Mouse (Mus musculus) megakaryocyte progenitor cell, adult 5-6 weeks (primary cell): ENCODE measurements around the gene Sox9. TPM values are rescaled to one million over a fixed set of nuclear protein-coding genes. Genes with fewer than 3 reads are reported as not detected.

Experiments used
- ATAC-seq: replicated peaks from 2 replicates; pipeline ENCODE4 v1.8.0; 2016; ENCODE audit warnings: mild to moderate bottlenecking, moderate TSS enrichment, inconsistent platforms; ENCODE audit not compliant: poor library complexity
- total RNA-seq, 2 experiments: library from RNA; stranded (forward) in 1 of 2; stranded (reverse) in 1 of 2; fragments of 157-497, 149-512 nt in 1 of 2; fragments of 200-1000 nt in 1 of 2; gene quantifications; 2 replicates each; pipeline versions ENCODE4 v1.2.3 to v1.2.4; 2015 to 2017

Sox9 gene
- total RNA-seq, 2 experiments from 2014 or later, result not detected

DNA sequence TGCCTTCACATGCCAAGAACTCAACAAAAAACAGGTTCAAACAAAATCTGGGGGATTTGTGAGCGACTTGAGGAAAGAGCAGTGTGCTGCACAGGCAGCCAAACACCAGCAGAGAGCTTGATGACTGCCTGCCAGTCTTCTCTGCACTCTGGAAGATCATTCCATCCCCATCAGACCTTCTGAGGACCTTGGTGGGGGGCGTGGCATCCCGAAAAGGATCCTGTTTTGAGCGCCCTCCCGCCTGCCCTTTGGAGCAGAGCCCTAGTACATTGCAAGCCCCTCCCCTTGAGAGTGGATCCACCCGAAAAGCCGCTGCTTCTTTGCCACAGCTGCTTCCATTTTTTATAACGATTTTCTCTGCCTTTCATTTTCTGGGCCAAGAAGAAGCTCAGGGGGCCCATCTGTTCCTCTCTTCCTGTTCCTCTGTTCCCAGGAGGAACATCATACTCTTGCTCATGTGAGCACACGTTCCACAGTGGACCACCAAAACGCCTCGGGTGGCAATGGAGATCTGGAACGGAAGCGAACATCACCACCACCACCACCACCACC is 16.9 kb downstream of the Sox9 start:
- no peak for ATAC-seq

DNA sequence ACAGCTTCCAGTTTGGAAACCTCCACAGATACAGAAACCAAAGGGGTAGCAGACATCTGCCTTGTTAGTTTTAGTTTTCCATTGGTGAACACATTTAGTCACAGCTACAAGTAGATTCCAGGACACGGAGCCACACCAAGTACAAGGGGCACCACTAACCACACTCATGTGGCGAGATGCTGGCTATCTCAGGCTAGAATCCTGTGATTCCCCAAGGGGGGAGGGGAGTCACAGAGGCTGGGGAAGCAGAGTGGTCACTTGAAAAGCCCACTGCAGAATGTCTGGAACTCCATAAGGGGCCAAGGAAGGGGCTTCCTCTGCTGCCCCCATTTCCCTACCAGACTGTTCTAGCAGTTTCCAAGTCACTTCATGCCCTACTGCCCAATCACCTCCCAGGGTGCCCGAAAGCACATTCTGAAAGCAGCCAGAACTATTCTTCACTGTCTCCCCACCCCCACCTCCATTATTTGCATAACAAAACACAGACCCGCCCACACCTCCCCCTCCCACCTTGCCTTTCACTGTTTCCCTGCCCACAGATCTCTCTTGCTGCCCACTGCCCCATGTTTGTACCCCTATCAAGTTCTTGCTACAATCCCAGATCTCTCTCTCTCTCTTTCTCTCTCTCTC is 19.3 kb downstream of the Sox9 start:
- ATAC-seq, result no peak

DNA sequence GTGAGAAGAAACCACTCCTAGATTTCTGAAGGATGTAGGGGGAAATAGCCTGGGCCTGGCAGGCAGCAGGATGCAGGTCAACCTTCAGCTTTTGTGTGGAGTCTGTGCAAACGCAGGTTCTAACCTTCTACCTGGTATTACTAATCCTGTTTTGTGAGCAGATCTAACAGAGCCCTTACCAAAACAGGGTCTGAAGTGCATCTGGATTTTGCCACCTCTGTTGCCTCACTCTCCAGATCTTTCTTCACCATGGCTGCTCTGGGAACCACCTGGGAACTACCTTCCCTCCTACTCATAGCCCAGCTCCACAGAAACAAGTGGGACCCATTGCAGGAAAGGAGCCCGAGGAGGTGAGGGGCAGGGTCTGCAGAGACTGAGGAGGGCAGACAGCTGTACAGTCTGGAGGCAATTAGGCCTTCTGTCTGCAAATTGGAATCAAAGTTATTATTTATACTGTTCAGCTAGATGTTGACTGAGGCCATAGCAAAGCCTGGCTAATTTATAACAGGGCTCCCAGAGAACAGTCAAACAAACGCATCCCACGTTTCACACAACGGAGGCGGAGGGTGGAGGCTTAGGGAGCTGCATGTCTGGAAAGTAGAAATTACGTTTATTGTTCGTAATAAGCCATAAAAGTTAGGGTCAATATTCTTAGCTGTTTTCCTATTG is 25.9 kb downstream of the Sox9 start:
- ATAC-seq, result no peak

DNA sequence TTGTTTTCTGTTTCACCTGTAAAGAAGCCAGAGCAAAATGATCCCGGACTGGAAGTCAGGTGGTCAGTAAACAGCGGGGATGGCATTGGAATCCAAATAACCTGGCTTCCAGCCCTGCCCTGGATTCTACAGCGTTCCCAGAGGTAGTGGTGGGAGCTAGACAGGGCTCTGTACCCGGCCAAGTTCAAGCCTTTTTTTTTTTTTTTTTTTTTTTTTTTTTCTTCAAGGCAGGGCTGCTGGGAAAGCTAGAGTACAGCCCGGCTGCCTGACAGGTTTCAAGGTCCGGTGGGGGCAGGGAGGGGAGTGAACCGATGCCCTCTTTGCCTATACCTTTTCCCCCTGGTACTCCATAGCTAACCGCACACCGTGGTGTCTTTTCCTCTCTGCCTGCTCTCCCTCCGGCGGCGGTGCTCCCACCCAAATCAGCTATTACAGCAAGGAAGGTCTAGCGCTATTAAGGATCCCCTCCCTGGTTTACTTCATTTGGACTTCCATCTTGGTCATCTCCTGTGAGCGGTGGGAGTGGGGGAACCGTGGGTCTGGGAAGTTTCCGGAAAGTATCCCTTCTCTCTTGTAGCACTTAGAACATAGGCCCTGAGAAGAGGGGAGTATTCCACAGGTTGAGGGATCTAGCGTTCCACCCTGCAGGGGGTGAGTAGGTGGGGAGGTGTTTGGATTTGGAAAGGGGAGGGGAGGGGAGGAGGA is 28.6 kb downstream of the Sox9 start:
- ATAC-seq, result no peak

DNA sequence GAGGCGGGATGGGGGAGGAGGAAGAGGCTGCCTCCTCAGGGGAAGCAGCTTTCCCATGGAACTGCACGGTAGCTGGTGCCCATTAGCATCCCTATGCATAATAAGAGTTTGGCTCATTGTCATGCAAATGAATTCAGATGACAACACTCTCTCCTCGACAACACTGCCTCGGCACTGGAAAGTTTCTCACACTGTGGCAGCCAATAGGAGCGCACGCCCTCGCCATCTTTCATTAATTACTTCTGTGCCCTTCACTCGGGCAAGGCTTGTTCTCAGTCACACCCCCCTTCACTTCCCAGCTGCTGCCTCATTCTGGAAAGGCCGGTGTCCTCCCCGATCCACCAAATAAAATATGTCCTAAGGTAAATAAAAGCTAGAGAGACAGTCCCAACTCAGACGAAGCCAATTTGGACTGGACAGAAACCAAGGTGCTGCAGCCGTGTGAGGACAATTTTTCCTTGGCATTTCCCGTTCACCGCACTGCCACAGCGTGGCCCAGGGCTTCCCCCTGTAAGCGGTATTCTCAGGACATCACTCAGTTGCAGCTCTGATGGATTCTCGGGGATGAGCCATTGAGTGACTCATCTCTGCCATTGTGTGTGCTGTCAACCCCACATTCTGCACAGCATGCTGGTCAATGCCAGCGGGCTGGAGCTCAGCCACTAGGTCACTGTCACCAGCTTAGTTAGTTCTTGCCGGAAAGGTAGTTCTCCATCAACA is 29.3 kb downstream of the Sox9 start:
- ATAC-seq, result no peak

DNA sequence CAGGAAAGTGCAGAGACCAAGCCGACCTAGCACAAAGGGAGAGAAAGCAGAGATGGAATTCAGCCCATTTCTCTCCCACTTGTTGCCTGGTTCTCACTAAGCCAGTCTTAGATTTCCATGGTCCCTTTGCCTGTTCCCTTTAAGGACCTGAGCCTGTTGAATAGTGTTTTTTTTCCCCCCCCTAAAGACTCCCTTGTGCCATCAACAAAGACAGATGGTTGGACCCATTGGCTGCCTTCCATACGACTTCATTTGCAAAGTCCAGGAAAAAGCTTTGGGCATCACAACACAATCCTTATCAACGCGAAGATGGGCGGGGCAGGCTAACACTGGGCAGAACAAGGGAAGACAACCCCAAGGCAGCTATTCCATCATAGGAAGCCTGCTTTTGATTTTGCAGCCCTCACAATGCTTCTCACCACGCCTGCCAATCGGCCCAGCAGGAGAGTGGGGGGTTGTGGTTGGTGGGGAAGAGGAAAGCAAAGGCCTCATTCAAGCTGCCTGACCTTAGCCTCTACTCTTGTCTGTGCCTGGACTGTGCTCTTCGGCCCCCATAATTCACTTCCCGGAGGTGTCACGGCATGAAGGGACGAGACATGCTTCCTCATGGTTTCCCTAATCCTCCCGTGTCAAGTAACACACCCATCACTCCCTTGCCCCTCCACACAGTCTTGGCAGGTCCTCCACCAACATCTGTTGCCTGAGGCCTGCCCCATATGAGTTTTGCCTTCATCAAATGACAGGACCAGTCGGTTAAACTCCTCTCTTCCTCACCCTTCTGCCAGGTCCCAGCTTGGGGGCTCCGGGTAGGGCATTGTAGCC is 36.0 kb downstream of the Sox9 start:
- no peak for ATAC-seq

DNA sequence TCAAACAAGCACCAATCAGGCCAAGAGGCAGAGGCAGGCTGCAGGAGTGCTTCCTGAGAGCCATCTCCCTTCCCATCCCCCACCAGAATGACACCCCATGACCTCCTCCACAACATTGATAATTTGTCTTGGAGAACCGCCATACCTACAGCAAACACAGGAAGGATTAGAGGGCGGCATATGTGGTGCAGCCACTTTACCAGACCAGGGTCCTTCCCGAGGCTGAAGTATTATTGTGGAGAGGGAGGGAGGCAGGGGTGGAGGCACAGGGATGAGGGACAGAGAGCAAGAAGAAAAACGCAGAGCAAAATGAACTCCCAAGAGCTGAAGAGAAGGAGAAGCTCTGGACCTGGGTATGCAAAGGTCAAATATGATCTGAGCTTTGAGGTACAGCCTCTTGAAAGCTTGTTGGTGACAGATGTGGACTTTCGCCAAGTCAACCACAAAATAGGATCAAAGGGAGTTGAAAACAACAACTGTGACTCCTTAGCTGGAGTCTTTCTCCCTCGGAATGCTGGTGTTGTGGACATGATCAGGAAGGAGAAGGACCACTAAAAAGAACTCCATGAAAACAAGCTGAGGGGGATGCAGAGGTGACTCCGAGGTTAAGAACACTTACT is 36.7 kb downstream of the Sox9 start:
- no peak for ATAC-seq

DNA sequence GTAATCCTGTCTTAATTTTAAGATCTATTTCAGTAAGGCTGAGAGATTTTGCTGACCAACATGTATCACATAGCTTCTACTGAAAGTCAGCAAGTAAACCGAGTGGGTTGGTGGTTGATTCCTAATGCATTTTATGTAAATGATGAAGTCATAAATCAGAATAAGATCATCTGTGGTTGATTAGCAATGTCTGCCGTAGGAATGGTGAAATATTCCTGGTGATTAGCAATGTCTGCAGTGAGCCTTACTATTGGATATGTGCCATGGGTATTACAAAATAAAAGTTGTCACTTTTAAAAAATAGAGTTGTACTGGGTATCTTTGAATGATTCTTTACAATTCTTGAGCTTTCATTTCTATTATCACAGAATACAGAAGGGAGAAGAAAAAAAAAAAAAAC is 39.5 kb downstream of the Sox9 start:
- ATAC-seq, result no peak

DNA sequence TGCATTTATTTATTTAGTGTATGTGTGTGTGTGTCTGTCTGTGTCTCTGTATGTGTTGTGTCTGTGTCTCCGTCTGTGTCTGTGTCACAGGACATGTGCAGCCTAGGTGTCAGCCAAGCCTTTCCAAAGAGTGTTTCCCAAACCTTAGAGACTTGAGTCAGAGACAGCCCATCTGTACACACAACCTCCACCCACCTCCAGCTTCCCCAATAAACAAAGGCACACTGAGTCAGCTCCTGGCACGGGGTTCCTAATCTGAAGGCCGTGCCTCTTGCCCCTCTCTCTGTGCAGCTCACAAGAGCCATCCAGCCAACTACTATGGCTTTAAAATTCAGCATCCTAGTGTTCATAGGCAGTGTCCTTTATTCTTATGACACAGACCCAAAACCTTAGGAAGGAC is 42.1 kb downstream of the Sox9 start:
- no peak for ATAC-seq

DNA sequence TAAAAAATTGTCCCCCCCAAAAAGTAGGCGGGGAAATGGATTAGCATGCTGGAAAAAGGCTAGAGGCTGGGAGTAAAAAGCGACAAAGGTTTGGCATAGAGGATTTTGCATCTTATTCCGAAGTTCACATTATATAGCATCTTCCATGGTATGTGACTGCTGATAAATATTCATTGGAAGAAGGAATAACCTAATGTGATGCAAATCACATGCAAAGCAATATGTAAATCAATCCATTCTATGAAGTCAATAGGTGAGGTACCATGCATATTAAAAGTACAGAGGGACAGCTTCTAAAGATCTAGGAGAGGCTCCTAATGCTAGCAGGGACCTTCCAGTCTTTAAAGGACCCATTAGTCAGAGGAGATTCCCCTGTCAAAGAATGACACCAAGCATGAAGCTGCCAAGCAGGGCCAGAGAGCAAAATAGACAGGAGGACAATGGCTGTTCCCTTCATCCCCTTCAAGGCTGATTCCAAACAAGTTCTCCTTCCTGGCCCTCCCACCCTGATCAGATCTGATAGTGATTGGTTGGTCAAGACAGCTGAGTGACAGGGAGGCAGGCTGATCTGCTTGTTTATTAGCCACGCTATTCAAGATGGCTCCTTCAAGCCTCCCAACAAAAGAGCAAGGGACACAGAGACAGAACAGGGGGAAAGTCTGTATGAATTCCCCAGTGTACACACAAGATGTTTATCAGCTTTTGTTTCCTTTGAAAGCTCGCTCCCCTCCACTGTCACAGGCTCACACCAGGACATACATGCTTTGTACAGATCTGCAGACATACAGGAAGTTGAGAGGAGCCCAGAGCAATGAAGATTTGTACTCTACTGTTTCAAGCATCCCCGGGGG is 44.4 kb downstream of the Sox9 start:
- ATAC-seq, result no peak

DNA sequence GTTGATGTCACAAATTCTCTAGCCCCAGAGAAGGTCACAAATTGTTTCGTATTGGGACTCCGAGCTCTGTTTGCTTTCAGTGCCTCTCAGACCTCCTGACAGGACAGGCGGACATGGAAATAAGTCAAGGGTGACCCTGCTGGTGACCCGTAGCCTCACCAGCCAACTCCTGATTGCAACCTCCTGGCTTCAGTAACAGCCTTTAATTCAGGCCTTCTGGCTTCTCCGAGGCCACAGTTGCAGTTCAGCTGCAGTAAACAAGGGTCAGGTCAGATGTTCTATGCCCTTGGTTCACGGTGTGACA is 45.0 kb downstream of the Sox9 start:
- no peak for ATAC-seq

DNA sequence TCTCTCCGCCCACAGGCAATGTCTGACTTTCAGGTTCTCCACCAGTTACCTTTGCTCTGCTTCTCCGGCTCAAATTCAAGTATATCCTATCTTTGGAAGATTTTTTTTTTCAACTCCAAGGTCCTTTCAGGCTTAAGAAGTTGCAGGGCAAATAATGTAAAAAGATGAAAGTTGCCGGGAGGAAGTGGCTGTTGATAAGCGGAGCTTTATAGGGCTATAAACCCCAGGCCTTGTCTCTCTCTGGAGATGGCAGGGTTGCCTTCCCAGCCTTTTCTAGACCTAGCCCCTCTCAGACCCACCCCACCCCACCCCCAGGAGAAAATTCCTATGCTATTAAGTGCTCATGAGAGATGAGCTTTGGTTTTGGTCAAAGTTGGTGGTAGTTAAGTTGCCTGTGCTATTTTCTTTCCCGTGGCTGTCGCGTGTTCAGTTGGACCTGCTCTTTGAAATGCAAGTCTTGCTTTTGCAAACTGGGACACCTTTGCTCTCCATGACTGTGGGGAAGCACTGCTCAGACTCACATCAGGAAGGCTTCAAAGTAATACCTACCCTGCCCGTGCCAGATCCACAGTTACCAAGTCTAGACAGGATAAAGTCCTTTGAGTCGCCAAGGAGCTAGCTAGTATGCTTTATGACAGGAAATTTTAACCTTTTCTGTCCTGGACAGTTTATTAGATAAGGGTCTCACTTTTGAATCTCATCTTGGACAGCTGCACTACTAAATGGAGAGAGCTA is 46.7 kb downstream of the Sox9 start:
- no peak for ATAC-seq

DNA sequence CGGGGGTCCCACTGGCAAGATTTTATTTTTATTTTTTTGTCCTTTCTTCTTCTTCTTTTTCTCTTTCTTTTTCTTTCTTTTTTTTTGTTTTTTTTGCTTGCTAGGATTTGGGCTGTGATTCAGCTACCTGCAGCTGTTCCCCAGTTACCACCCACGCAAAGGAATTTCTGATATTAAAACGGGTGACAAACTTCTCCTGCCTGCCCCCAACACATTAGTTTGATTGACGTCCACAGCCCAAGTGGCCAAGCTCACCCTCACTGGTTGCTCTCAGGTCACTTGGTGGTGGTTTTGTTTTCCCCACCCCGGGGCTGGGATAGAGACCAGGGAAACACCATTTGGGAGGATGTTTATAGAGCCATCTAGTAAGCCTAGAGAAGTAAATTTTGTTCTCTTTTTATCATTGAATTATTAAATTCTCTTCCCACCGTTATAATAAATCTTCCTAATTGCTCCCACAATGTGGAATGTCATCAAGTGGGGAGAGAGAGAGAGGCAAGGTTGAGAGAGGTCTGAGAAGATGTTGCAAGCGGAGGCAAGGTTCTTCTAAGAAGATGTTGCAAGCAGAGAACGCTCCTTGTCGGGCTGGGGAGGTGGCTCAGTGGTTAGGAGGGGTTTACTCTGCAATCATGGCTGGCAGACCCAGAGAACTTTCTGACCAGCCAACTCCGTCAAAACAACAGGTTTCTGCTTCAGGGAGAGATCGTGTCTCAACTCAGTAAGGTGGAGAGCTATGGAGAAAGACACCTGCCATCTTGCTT is 52.4 kb downstream of the Sox9 start:
- ATAC-seq, result no peak

DNA sequence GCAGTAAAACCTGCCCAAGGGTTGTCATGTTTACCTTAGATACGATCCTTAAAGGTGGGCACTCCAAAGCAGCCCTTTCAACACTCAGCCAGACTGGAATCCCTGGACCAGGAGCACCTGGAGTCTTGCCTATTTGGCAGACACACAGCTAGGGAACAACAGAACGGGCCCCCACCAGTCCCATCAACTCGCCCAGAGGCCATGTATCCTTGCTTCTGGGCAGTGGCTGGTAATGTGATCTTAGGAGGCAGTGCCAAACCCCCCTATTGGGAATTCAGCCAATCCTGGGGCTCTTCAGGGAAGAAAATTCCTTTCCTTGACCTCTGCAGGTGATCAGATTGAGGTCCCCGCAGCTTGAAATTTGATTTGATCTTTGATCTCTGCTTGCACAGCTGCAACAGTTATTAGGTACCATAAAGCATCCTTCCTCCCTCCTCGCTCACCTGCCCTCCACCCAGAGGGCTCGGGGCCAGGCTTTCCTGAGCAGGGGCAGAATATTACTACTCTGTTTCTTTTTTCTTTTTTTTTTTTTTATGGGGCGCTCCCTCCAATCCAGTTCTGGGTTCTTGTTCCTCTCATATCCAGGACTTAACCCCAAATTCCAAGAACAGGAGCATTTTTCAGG is 53.6 kb downstream of the Sox9 start:
- ATAC-seq, result no peak
